Mouse (Mus musculus) intestine, embryonic 16.5 days (tissue): ENCODE data around the gene Ccz1. TPM values are rescaled to one million over a fixed set of nuclear protein-coding genes. Genes with fewer than 3 reads are reported as not detected.

Source experiments
- ATAC-seq: fragments of 200-750 bp; cut with Nextera tagmentation; 2 replicates; pipeline ENCODE4 v1.8.0; 2017; ENCODE audit warnings: moderate TSS enrichment, moderate library complexity
- H3K27ac ChIP-seq: fragments of 300-500 bp; sonication (generic); 2 replicates; pipeline ENCODE4 v1.5.1; 2014; ENCODE audit warnings: mild to moderate bottlenecking, low read length
- H3K27me3 ChIP-seq: fragments of 300-500 bp; sonication (generic); replicated peaks from 2 replicates; pipeline ENCODE4 v1.6.1; 2014; ENCODE audit warnings: low read length, control low read depth, mixed read lengths; ENCODE audit not compliant: control insufficient read depth, insufficient read depth
- H3K36me3 ChIP-seq: fragments of 300-500 bp; sonication (generic); 2 replicates; pipeline ENCODE4 v1.6.1; 2014; ENCODE audit warnings: low read length, control low read depth; ENCODE audit not compliant: control insufficient read depth, insufficient read depth
- H3K4me1 ChIP-seq: fragments of 300-500 bp; sonication (generic); 2 replicates; pipeline ENCODE4 v1.6.1; 2014; ENCODE audit warnings: low read length, control low read depth, mixed read lengths; ENCODE audit not compliant: control insufficient read depth, insufficient read depth
- H3K4me2 ChIP-seq: fragments of 300-500 bp; sonication (generic); 2 replicates; pipeline ENCODE4 v1.6.1; 2014; ENCODE audit warnings: low read depth, low read length, control low read depth
- H3K4me3 ChIP-seq: fragments of 300-500 bp; sonication (generic); 2 replicates; pipeline ENCODE4 v1.5.1; 2014; ENCODE audit warnings: mild to moderate bottlenecking, low read length
- H3K9ac ChIP-seq: fragments of 300-500 bp; sonication (generic); 2 replicates; pipeline ENCODE4 v1.6.1; 2014; ENCODE audit warnings: low read depth, low read length
- H3K9me3 ChIP-seq: fragments of 300-500 bp; sonication (generic); 2 replicates; pipeline ENCODE4 v1.6.1; 2016; ENCODE audit warnings: low read length, control low read depth; ENCODE audit not compliant: control insufficient read depth
- WGBS: fragments of 180-500 bp; shearing (Covaris S2); extraction: QIAGEN DNeasy Blood & Tissue Kit; methylation state at CpG from one replicate; pipeline ENCODE4 v1.1.7; 2014; 5-methylcytosine and 5-hydroxymethylcytosine counted together
- polyA plus RNA-seq: library from polyadenylated mRNA; unstranded; fragments of >200 nt; fragmentation: Nextera tagmentation; extraction: Ambion mirVana; gene quantifications from 2 replicates; pipeline ENCODE4 v1.2.1, GENCODE M21; 2015

The Ccz1 gene
- polyA plus RNA-seq = 74.2 and 76.7 TPM in 2 replicates

GRCm38 (mm10) chr5:144014551-144015311 is at the start of gene Ccz1:
Gene Ccz1 (minus strand): TSS chr5:144014877.
- H3K9me3 ChIP-seq = no peaks in the 10 kb centered on the region
- H3K4me3 ChIP-seq = peak within 1 kb of the TSS; percentile 95
- no peaks in the 10 kb centered on the region for H3K4me1 ChIP-seq
- H3K27me3 ChIP-seq = no peaks in the 10 kb centered on the region
- H3K9ac ChIP-seq = peak within 1 kb of the TSS; percentile 96
- H3K36me3 ChIP-seq = no peaks in the 10 kb centered on the region; the same call in 1 of the 2 replicates
- WGBS = 2% methylated on average over 47 of the region's 47 CpGs
- peak within 1 kb of the TSS; percentile 83 for H3K27ac ChIP-seq
- peak within 1 kb of the TSS; percentile 43 for H3K4me2 ChIP-seq
- peak; percentile 99 for ATAC-seq

- Histone ChIP-seq H3K9ac (no peak overlapping the region), H3K4me3 (no peak overlapping the region), H3K27ac (no peak overlapping the region), H3K9me3 (no peaks in the 10 kb centered on the region), H3K4me1 (no peaks in the 10 kb centered on the region), H3K27me3 (no peaks in the 10 kb centered on the region), H3K4me2 (no peak overlapping the region), H3K36me3 (no peaks in the 10 kb centered on the region)
- no peak for ATAC-seq
- 74% methylated on average over 5 of the region's 5 CpGs for whole genome bisulfite sequencing
These were observed 49.4 kb upstream of the Ccz1 start for GRCm38 (mm10) chr5:144064093-144064492.

- no peaks in the 10 kb centered on the region for H3K4me1 ChIP-seq
- no peak overlapping the region for H3K27ac ChIP-seq
- whole genome bisulfite sequencing = 77% methylated on average over 6 of the region's 6 CpGs
- no peaks in the 10 kb centered on the region for H3K36me3 ChIP-seq
- no peak overlapping the region for H3K9ac ChIP-seq
- ATAC-seq = peak; percentile 67
- no peak overlapping the region for H3K4me3 ChIP-seq
- H3K9me3 ChIP-seq = no peaks in the 10 kb centered on the region
- H3K27me3 ChIP-seq = no peaks in the 10 kb centered on the region
- no peak overlapping the region for H3K4me2 ChIP-seq
These were observed 39.7 kb upstream of the Ccz1 start for GRCm38 (mm10) chr5:144054340-144054739.

GRCm38 (mm10) chr5:144053450-144053849 is 38.8 kb upstream of the Ccz1 start:
- Histone ChIP-seq H3K27ac (no peak overlapping the region), H3K27me3 (no peaks in the 10 kb centered on the region), H3K4me2 (no peak overlapping the region), H3K4me3 (no peak overlapping the region), H3K36me3 (no peaks in the 10 kb centered on the region), H3K9ac (no peak overlapping the region), H3K4me1 (no peaks in the 10 kb centered on the region), H3K9me3 (no peaks in the 10 kb centered on the region)
- 36% methylated on average over 3 of the region's 3 CpGs for WGBS
- no peak for ATAC-seq

- Histone ChIP-seq H3K4me1 (no peaks in the 10 kb centered on the region), H3K36me3 (no peaks in the 10 kb centered on the region), H3K9ac (no peak overlapping the region), H3K27me3 (no peaks in the 10 kb centered on the region), H3K9me3 (no peaks in the 10 kb centered on the region), H3K4me3 (no peak overlapping the region), H3K27ac (no peak overlapping the region), H3K4me2 (no peak overlapping the region)
- ATAC-seq = no peak
These were observed 36.6 kb upstream of the Ccz1 start for GRCm38 (mm10) chr5:144051268-144051667.

- H3K9me3 ChIP-seq = no peaks in the 10 kb centered on the region
- H3K27me3 ChIP-seq = no peaks in the 10 kb centered on the region
- no peak overlapping the region for H3K4me2 ChIP-seq
- no peak for ATAC-seq
- H3K27ac ChIP-seq = no peak overlapping the region
- WGBS = 74% methylated on average over 3 of the region's 3 CpGs
- no peak overlapping the region for H3K4me3 ChIP-seq
- H3K4me1 ChIP-seq = no peaks in the 10 kb centered on the region
- H3K36me3 ChIP-seq = no peaks in the 10 kb centered on the region
- H3K9ac ChIP-seq = no peak overlapping the region
These were observed 35.2 kb upstream of the Ccz1 start for GRCm38 (mm10) chr5:144049881-144050280.

- WGBS = 61% methylated on average over 13 of the region's 13 CpGs
- Histone ChIP-seq H3K27ac (no peak overlapping the region), H3K4me3 (no peak overlapping the region), H3K9ac (no peak overlapping the region), H3K36me3 (no peaks in the 10 kb centered on the region), H3K9me3 (no peaks in the 10 kb centered on the region), H3K27me3 (no peaks in the 10 kb centered on the region), H3K4me1 (no peaks in the 10 kb centered on the region), H3K4me2 (no peak overlapping the region)
- no peak for ATAC-seq
These were observed 32.6 kb upstream of the Ccz1 start for GRCm38 (mm10) chr5:144047324-144047723.

- H3K4me2 ChIP-seq = no peak overlapping the region
- H3K9me3 ChIP-seq = no peaks in the 10 kb centered on the region
- no peaks in the 10 kb centered on the region for H3K4me1 ChIP-seq
- H3K27ac ChIP-seq = no peak overlapping the region
- ATAC-seq = no peak
- H3K36me3 ChIP-seq = no peaks in the 10 kb centered on the region
- H3K9ac ChIP-seq = no peak overlapping the region
- 83% methylated on average over 11 of the region's 11 CpGs for WGBS
- no peak overlapping the region for H3K4me3 ChIP-seq
- no peaks in the 10 kb centered on the region for H3K27me3 ChIP-seq
These were observed 28.5 kb upstream of the Ccz1 start for GRCm38 (mm10) chr5:144043166-144043565.

GRCm38 (mm10) chr5:144040720-144041364 is 26.2 kb upstream of the Ccz1 start:
- Histone ChIP-seq H3K4me2 (no peak overlapping the region), H3K9me3 (no peaks in the 10 kb centered on the region), H3K27ac (no peak overlapping the region), H3K27me3 (no peaks in the 10 kb centered on the region), H3K36me3 (no peaks in the 10 kb centered on the region), H3K9ac (no peak overlapping the region), H3K4me3 (no peak overlapping the region), H3K4me1 (no peaks in the 10 kb centered on the region)
- no peak for ATAC-seq
- WGBS = 50% methylated on average over 11 of the region's 11 CpGs
